Mouse (Mus musculus): ENCODE measurements around the gene Ldhd.

Gene Ldhd

DNA sequence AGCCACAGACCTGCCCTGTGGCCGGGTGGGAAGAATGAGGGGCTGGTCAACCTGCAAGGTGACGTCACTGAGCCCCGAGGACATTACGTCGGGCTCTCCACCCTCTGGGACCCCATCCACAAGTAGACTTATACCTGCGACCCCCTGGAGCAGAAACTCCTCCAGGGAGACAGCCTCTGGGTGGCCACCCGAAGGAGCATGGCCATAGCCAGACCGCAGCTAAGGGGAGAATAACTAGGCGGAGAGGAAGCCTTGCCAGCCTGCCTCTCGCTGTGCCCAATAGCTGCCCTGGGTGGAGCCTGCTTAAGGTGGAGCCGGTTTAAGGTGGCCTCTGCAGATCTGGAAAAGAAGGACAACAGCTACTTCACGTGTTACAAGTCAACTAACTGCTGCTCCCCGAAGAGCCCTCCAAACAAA is at the start of gene Ldhd:
Gene Ldhd (minus strand): TSS at position 270 of the 417 bp plus-strand sequence.
- DNase-seq (ENCODE audit: extremely low read depth, low read depth), result no peak

DNA sequence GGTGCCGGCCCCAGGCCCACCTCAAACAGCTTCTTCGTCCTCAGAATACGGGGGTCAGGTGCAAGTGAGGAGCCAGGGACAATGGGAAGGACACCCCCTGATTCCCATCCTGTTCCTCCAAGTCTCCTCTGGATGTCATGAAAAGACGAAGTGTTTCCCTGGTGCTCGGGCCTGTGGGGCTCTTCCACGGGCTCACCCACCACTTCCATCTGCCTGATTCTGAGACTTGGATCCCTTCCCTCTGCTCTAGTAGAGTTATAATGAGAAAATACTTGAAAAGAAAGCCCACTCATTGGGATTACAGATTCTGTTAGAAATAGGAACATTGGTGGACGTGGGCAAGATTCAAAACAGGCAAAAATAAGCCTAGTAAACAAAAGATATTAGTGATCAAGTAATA is 48.7 kb upstream of the Ldhd start:
- no peak for DNase-seq (ENCODE audit: extremely low read depth, low read depth)

DNA sequence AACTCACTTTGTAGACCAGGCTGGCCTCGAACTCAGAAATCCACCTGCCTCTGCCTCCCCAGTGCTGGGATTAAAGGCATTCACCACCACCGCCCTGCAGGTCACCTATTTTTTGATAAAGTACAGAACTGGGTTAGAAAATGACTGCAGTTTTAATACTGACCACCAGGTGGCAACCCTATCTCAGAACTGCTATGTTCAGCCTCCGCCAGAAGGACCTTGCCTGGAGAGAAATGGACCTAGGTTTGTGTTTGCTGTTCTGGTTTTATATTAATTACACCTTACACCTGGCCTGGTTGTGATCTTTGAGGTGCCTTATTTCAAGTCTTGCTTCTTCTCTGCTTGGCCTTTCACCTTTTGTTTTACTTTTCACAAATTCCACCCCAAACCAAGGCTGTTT is 47.9 kb upstream of the Ldhd start:
- DNase-seq (ENCODE audit: extremely low read depth, low read depth), result peak; percentile 47

DNA sequence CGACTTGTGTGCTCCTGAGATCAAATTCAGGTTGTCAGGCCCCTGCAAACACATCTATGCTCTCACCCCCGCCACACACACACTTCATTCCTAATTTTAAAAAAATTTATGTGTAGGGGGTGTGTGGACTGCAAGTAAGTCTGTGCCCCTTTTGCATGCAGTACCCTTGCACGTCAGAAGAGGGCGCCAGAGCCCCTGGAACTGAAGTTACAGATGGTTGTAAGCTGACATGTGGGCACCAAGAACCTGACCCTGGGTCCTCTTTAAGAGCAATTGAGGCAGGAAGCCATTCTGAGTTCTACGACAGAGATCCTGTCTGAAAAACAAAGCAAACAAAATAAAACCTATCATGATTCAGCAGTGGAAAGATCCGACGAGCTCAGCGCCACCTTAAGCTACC is 46.1 kb upstream of the Ldhd start:
- no peak for DNase-seq (ENCODE audit: extremely low read depth, low read depth)

DNA sequence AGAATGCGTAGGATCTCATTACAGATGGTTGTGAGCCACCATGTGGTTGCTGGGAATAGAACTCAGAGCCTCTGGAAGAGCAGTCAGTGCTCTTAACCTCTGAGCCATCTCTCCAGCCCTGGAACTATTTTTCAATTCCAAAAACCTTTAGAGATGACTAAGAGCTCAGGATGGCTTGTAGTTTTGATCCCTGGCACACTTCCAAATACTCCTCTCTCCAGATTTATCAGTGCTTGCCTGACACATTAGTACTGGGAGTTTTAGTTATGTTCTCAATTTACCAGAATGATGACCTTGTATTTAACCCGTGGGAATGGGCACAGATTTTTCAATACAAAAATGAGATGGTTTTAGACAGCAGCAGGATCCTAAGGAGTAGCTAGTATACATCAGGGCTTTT is 36.6 kb upstream of the Ldhd start:
- no peak for DNase-seq (ENCODE audit: extremely low read depth, low read depth)

DNA sequence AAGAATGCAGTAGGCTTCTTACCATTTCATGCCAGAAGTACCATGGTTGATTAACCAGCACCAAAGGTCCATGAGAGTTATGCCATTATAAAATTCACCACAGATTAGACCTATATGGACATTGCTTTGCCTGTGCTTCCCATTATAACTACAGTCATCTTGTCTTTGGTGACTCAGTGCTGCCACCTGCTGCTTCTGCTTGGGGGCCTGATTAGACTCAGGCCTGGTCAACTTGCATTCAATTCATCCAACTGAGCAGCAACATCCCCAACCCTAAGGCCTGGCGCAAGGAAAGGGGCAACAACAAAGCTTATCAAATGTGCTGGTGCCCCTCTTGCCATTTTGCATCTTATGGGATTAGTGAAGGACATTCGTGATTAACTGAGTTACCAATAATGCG is 32.3 kb upstream of the Ldhd start:
- peak; percentile 46 for DNase-seq (ENCODE audit: extremely low read depth, low read depth)

DNA sequence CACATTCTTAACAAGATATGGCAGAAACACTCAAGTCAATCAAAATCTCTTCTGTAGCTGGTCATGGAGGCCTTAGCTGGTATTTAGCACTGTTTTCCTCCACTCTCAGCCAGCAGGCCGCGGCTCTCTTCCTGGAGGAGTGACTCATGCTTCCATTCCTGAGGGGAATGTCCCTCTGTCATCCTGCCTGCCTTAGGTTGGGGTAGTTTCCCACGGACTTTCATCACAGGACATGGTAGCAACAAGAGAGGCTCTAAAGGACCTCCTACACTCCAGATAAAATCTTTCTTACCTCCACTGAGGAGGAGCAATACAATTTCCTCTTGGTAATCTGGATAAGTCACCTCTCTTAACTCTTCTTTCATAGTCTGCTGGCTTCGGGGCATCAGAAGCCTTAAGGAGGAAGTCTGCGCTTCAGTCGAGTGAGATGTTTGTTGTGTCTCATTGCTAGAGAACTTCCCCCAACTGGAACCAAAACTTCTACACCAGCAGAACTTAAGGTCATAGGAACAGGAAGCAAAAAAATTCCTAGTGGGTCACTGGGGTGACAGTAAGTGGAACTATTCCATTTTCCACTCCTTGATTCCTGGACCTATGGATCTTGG is 28.7 kb upstream of the Ldhd start:
- DNase-seq (ENCODE audit: extremely low read depth, low read depth), result no peak

DNA sequence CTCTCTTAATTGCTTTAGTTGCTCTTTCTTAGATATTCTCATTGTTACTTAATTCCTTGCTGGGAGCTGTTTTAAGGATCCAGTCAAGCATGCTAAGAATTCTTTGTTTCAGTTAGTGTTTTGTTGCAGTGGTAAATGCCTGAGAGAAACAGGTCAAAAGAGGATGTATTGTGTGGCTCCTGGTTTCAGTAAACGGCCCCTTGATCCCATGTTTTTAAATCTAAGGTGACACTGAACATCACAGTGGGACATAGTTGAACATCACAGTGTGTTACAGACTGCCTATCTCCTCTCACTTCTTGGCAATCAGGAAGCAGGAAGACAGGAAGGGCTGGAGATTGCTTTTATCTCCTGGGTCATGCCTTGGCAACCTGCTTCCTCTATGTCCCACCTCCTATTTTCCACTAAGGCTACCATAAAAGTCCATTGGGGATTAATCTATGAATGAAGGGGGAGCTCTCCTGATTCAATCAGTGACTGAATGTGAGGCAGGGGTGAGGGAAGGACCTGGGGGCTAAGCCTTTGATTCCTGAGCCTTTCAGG is 27.2 kb upstream of the Ldhd start:
- peak; percentile 20 for DNase-seq (ENCODE audit: extremely low read depth, low read depth)

DNA sequence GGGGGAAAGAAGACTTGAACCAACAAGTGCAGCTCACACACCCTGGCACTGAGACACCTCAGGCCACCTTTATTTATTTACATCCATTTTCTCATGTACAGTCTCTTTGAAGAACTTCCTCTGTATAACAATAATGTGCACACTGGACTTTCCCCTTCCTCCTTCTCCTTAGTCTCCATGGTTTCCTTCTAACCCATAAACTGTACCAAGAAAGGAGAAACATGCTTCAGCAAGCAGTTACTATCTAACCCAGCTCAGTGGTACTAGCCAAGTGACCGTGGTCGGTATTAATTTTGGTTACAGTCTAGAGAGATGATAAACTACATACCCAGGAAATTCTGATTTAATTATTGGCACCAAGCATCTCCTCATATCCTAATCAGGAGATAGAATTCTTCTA is 23.4 kb upstream of the Ldhd start:
- no peak for DNase-seq (ENCODE audit: extremely low read depth, low read depth)

DNA sequence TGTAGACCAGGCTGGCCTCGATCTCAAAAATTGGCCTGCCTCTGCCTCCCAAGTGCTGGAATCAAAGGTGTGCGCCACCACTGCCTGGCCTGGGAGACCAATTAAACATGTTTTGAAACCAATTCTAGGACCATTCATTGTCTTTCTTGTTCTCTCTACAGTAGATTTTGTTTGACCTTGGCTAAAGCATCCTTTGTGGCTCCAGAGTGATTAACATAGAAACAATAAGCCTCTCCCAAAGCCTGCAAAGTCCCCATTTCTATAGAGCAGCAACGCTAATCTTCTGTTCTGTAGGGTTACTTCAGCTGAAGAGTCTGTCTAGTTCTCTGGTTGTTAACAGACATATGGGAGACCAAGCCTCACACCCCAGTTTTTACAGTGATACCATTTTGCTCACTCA is 20.5 kb upstream of the Ldhd start:
- DNase-seq (ENCODE audit: extremely low read depth, low read depth), result no peak

DNA sequence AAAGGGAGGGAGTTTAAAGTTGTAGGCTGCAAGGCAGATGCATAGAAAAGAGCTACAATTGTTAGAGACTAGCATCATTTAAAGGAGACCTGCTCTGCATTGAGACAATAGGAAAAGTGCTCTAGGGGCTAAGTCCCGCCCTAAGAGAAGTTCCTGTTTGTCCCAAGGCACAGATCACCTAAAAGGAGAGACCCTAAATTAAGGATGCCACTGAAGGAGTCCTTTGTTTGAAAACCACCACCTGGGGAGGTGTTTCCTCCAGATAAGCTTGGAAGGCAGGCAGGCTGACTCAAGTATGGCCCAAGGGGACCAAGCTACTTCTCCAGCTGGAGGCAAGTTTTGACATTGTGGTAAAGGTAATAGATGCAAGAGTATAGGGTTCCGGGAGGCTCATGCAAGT is 18.7 kb upstream of the Ldhd start:
- peak; percentile 33 for DNase-seq (ENCODE audit: extremely low read depth, low read depth)

DNA sequence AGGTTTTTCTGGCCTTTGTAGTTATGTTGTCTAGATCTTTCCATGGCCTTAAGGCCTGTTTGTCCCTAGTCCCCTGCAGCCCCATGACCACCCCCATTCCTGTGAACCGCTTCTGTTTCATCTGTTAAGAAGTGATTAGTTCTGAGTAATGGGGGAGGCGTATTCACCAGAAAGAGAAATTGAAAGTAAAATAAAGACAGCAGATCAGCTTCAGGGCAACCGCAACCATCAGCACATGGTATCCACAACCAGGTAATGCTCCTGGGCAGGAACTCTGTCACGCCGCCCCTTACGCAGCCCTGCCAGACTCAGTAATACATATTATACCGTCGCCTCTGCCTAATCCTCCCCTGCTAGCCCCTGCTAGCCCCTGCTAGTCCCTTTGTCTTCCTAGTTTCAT is 15.5 kb upstream of the Ldhd start:
- DNase-seq (ENCODE audit: extremely low read depth, low read depth), result no peak

DNA sequence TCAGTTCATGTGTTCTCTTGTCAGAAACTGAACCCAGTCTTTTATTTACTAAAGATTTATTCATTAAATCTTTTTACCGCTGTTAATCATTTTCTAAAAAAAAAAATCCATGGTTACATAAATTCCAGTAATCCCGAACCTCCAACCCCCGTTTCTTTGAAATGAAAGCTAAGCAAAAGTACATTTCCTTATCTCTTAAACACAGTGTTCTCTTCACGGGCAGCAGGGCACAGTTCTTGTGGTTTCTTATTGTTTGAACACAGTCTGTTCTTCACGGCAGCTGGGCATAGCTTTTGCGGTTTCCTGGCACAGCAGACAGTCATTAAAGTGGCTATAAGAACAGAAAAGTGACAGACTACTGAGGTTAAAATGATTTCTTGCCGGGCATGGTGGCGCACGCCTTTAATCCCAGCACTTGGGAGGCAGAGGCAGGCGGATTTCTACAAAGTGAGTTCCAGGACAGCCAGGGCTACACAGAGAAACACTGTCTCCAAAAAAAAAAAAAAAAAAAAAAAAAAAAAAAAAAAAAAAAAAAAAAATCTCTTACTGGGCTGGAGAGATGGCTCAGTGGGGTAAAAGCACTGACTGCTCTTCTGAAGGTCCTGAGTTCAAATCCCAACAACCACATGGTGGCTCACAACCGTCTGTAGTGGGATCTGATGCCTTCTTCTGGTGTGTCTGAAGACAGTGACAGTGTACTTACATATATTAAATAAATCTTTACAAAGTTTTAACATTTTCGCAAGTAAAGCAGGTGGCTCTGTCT is 14.3 kb upstream of the Ldhd start:
- DNase-seq (ENCODE audit: extremely low read depth, low read depth), result peak; percentile 89

DNA sequence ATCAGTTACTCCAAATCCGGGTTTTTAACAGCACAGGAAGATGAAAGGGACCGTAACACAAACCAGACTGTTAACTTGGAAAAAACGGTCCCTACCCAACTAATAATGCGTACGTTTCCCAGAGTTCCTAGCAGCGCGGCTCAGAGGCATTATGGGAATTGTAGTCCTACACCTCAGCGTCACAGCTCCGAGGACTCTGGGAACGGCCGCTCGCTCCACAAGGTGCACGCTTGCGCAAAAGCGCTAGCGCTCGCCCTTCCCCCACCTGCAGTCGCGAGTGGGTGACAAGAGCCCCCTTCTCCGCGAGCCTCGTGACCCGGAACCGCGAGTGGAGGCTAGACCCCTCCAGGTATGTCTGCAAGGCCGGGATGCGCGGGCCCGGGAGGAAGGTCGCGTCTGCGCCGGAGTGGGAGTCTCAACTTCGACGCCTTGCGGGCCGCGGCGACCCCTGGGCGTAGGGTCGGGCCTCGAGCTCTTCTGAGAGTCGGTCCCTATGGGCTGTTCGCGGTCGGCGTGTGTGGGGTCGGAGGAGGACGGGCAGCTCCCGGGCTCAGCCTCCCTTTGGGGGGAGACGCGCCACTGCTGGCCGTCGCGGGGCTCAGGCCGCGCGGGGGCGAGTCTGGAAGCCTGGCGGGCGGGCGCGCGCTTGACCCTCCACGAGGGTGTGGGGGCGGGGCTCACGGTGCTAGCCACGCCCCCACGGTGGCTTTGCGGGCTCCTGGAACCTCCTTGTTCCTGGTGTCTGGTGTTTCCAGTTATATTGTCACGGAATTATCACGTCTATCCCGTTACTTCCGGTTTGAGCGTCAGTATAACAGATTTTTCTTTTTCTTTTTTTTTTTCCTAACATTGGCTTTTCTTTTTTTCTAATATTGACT is 13.3 kb upstream of the Ldhd start, which contains the start of gene Zfp1:
Gene Zfp1 (plus strand): TSS at position 138 of the 878 bp plus-strand sequence.
- peak; percentile 91 for DNase-seq (ENCODE audit: extremely low read depth, low read depth)

DNA sequence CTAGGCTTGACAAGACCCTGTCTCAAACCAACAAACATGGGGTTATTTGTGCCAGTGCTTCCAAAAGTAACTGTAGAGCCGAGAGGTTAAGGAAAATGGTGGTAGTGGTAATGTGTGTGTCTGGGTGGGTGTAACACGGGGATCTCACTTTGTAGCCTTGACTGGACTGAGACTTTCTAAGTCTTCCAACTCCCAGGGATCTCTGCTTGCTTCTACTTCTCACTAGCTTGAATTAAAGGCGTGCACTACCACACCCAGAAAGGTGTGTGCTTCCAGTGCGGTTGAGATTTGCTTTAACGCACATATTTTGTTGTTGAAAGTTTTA is 12.7 kb upstream of the Ldhd start:
- no peak for DNase-seq (ENCODE audit: extremely low read depth, low read depth)

DNA sequence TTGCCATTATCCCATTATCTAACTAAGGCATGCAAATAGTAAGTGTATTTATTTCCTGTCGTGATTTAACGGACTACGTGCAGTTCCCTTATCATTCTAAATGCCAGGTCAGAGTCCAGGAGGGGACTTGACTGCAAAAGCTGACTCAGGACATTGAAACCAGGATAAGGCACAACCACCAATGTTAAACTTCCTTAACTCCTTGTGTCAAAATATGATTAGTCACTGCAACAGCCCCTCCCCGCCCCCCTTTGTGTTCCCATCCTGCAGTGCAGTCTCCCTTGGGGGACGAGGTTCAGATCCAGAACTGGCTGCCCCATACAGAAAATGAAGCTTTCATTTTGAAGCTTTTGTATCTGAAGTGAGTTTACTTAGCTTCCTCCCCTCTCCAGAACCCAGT is 12.3 kb upstream of the Ldhd start:
- peak; percentile 75 for DNase-seq (ENCODE audit: extremely low read depth, low read depth)

DNA sequence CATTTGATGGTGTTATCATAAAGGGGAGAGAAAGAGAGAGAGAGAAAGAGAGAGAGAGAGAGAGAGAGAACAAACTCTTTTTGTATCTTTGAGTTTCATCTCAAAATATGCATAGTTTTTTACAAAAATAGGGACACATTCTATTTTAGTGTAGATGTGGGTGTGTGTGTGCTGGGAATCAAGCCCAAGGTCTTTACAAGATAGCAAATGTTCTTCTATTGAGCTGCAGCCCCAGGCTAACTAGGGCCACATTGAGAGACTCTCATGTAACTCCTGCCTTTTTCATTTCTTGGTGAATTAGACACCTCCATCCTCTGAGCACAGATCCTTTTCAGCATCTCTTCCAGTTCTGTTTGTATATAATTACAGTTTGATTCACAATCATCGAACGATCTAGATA is 10.9 kb upstream of the Ldhd start:
- no peak for DNase-seq (ENCODE audit: extremely low read depth, low read depth)

DNA sequence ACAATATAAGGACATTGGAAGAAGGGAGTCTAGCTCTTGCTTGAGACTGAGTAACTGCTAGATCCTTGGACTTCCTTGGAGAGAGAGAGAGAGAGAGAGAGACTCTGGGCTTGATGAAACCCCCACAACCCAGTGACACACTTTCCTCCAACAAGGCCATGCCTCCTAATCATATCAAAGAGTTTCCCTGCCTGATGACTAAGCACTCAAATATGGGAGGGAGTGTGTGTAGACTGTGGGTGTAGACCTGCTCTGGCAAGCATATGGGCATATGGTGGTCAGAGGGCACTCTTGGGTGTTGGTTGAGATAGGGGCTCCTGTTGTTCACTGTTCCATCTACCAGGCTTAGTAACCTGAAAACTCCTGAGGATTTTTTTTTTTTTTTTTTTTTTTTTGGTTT is 7.9 kb upstream of the Ldhd start:
- peak; percentile 21 for DNase-seq (ENCODE audit: extremely low read depth, low read depth)

DNA sequence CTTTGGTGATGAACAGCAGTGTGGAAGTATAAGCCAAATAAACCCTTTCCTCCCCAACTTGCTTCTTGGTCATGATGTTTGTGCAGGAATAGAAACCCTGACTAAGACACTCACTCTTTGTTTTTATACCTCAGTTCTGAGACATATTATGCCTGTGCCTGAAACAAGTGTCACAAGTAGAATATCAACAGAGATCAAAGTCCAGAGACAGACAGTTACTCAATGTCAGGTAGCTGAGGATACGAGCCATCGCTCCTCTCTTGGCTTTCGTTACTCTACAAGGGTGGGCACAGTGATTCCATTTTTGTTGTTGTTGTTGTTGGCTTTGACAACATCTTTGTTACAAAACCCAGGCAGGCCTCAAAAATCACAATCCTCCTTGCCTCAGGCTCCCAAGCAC is 2.8 kb upstream of the Ldhd start:
- DNase-seq (ENCODE audit: extremely low read depth, low read depth), result no peak

DNA sequence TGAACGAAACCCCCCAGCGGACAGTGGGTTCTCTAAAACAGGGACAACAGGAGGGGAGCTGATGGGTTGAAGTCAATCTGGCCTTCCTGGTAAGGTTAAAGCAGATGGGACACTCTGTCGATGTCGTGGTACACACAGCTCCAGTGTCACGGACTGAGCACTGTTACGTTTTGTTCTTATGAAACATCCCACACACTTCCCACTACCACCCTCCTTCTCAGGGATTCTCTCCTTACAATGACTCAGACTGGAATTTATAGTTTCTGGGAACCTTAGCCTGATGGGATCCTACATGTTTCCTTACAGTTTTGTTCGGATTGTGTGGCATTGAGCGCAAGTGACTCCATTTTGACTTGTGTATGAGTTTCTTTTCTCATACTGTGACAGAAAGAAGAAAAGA is 1.4 kb upstream of the Ldhd start:
- no peak for DNase-seq (ENCODE audit: extremely low read depth, low read depth)

DNA sequence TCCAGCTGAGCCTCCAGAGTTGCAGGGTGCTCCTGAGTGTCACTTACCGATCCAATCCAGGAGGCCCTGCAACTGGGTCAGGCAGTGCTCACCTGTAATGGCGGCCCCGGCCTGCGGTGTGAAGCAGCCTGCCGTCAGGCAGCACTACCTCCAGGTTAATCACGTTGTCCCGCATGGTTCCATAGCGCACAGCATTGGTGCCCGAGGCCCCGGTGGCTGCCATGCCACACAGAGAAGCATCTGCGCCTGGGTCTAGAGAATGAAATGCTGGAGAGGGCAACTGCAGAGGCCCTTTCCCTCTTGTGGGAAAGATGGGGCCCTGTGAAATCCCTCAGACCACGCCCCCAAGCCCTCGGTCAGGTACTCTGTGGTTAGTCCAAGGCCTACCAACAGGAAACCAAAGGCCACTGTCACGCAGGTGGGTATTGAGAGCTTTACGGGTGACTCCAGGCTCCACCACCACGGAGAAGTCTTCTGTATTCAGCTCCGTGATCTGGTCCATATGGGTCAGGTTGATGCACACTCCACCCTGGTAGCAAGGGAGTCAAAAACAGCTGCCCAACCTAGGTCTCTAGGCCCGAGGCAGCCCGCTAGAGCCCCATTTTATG is 1.2 kb downstream of the Ldhd start:
- DNase-seq (ENCODE audit: extremely low read depth, low read depth), result no peak

DNA sequence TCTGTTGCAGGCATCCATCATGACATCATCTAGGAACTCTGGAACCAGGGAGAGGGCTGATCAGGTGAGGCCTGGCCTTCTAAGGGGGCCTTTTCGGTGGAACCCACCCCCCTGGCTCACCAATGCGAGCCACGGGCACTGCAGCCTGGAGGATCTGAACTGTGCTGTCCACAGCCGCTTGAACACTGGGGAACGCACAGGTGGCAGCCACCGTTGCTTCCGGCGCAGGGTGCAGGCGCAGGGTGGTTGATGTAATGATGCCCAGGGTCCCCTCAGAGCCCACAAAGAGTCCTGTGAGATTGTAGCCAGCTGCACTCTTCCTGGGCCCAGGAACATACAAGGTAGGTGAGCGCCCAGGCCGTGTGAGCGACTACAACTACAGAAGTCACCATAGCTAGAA is 1.8 kb downstream of the Ldhd start:
- DNase-seq (ENCODE audit: extremely low read depth, low read depth), result no peak
